ENCODE assay signal across 8 mouse cellular contexts in genomic region chr11:58903511-58904409, GRCm38 (mm10). TPM values are rescaled to one million over a fixed set of nuclear protein-coding genes. Genes with fewer than 3 reads are reported as not detected.
DNase-seq lines count a peak whose midpoint lies in the region; ATAC-seq lines count a peak whose summit lies in the region.

Gene Zfp39 (minus strand): TSS chr11:58904225.

- H3K9ac ChIP-seq in hindbrain, embryonic 14.5 days: peak within 1 kb of the TSS; percentile 92

- H3K4me2 ChIP-seq in hindbrain, embryonic 14.5 days (replicated peaks): peak within 1 kb of the TSS; percentile 90

- peak; percentile 98 for ATAC-seq in hindbrain, embryonic 14.5 days (ENCODE audit: low FRiP score)

- H3K27me3 ChIP-seq in hindbrain, embryonic 14.5 days (ENCODE audit: control insufficient read depth, insufficient read depth, low read length): no peaks in the 10 kb centered on the region

- H3K27ac ChIP-seq in hindbrain, embryonic 14.5 days: peak within 1 kb of the TSS; percentile 88

- H3K36me3 ChIP-seq in hindbrain, embryonic 14.5 days (replicated peaks; ENCODE audit: control insufficient read depth, insufficient read depth): peaks cover 33% of the 10 kb centered on the region

- H3K4me1 ChIP-seq in hindbrain, embryonic 14.5 days (replicated peaks; ENCODE audit: control insufficient read depth, insufficient read depth, low read length): peaks cover 14% of the 10 kb centered on the region

- H3K4me3 ChIP-seq in hindbrain, embryonic 14.5 days (replicated peaks; ENCODE audit: low read length): peak within 1 kb of the TSS; percentile 72

- under 1% methylated on average over 40 of the region's 40 CpGs for WGBS in hindbrain, embryonic 14.5 days

- DNase-seq in T-cell, adult 2 months (ENCODE audit: low spot score): peak; percentile 93
- DNase-seq in cerebellum, postnatal 25 days: peak; percentile 98 to 99
- peak; percentile 92 to 95 for DNase-seq in frontal cortex, postnatal 25 days (ENCODE audit: low spot score in 2 of 2)
- DNase-seq in hindbrain, embryonic 14.5 days (ENCODE audit: low spot score): peak; percentile 94
- peak; percentile 94 to 96 for DNase-seq in layer of hippocampus, postnatal 36 days
- peak; percentile 97 for DNase-seq in lung, postnatal 25 days (ENCODE audit: low spot score)
- peak; percentile 71 for DNase-seq in retina, adult 2 months (ENCODE audit: low read depth, low spot score)
- peak; percentile 99 for DNase-seq in thymus, postnatal 25 days

- no peaks in the 10 kb centered on the region for H3K9me3 ChIP-seq in hindbrain, embryonic 14.5 days (ENCODE audit: control insufficient read depth, low read length)

RNA-seq across cellular contexts. Expression of gene Zfp39, which starts in this region (rescaled TPM):
- 8.7 and 9.8 TPM in 2 replicates for polyA plus RNA-seq in hindbrain, embryonic 14.5 days (2014; fragmentation: Nextera tagmentation; extraction: Ambion mirVana)
- total RNA-seq in layer of hippocampus, postnatal 36 days (2021): 1 to 10 TPM; 8.4 to 9.2 TPM

Comparison
In these comparisons a context has a peak if more than half of its experiments do, and no peak if none do; other contexts are left out.
1. Peak in every context shown above with its lines: DNase-seq, ATAC-seq, H3K4me3 ChIP-seq and H3K27ac ChIP-seq.